Mouse (Mus musculus) heart, embryonic 15.5 days (tissue): ENCODE results near the gene Trim6. TPM values are rescaled to one million over a fixed set of nuclear protein-coding genes. Genes with fewer than 3 reads are reported as not detected.

ENCODE experiments used
- ATAC-seq: fragments of 200-750 bp; cut with Nextera tagmentation; replicated peaks from 2 replicates; pipeline ENCODE4 v1.8.0; 2017; ENCODE audit warnings: low read depth, moderate TSS enrichment; ENCODE audit not compliant: insufficient number of reproducible peaks, insufficient read depth, low FRiP score
- H3K27ac ChIP-seq: fragments of 300-500 bp; sonication (generic); 2 replicates; pipeline ENCODE4 v1.5.1; 2015; ENCODE audit warnings: mild to moderate bottlenecking, inconsistent platforms
- H3K27me3 ChIP-seq: fragments of 300-500 bp; sonication (generic); 2 replicates; pipeline ENCODE4 v1.6.1; 2015; ENCODE audit warnings: inconsistent platforms
- H3K36me3 ChIP-seq: fragments of 300-500 bp; sonication (generic); 2 replicates; pipeline ENCODE4 v1.6.1; 2015; ENCODE audit warnings: mild to moderate bottlenecking, inconsistent platforms
- H3K4me1 ChIP-seq: fragments of 300-500 bp; sonication (generic); replicated peaks from 2 replicates; pipeline ENCODE4 v1.6.1; 2015; ENCODE audit warnings: inconsistent platforms
- H3K4me2 ChIP-seq: fragments of 300-500 bp; sonication (generic); 2 replicates; pipeline ENCODE4 v1.6.1; 2015; ENCODE audit warnings: inconsistent platforms, mild to moderate bottlenecking, moderate library complexity
- H3K4me3 ChIP-seq: fragments of 300-500 bp; sonication (generic); 2 replicates; pipeline ENCODE4 v1.5.1; 2015; ENCODE audit warnings: mild to moderate bottlenecking, inconsistent platforms
- H3K9ac ChIP-seq: fragments of 300-500 bp; sonication (generic); 2 replicates; pipeline ENCODE4 v1.6.1; 2015; ENCODE audit warnings: mild to moderate bottlenecking, inconsistent platforms
- H3K9me3 ChIP-seq: fragments of 300-500 bp; sonication (generic); replicated peaks from 2 replicates; pipeline ENCODE4 v1.6.1; 2016; ENCODE audit warnings: inconsistent platforms
- WGBS: fragments of 180-500 bp; shearing (Covaris S2); methylation state at CpG from one replicate; pipeline ENCODE4 v1.1.7; 2015; ENCODE audit warnings: mixed read lengths; 5-methylcytosine and 5-hydroxymethylcytosine counted together
- polyA plus RNA-seq: library from polyadenylated mRNA; unstranded; fragments of >200 nt; fragmentation: Nextera tagmentation; extraction: Ambion mirVana; gene quantifications from 2 replicates; pipeline ENCODE4 v1.2.1, GENCODE M21; 2015

Trim6 gene
- polyA plus RNA-seq, result 1.7 and 1.9 TPM in 2 replicates

- H3K4me2 ChIP-seq, result peak within 1 kb of the TSS; percentile 80
- peaks cover 11% of the 10 kb centered on the region; the same call in 1 of the 2 replicates for H3K4me1 ChIP-seq
- peak; percentile 87 for ATAC-seq
- no peaks in the 10 kb centered on the region for H3K36me3 ChIP-seq
- H3K27me3 ChIP-seq, result no peaks in the 10 kb centered on the region
- WGBS, result 1% methylated on average over 37 of the region's 37 CpGs
- H3K27ac ChIP-seq, result peak within 1 kb of the TSS; percentile 43
- H3K4me3 ChIP-seq, result peak within 1 kb of the TSS; percentile 59
- H3K9me3 ChIP-seq, result no peaks in the 10 kb centered on the region
- peak within 1 kb of the TSS; percentile 51 for H3K9ac ChIP-seq
Measured at GRCm38 (mm10) chr7:104218701-104219569, at the start of gene Trim6. Trim6 (plus strand) TSS chr7:104218793.

GRCm38 (mm10) chr7:104169634-104170204 is 48.9 kb upstream of the Trim6 start:
- no peak for ATAC-seq
- Histone ChIP-seq H3K27ac (no peak overlapping the region), H3K9ac (no peak overlapping the region), H3K9me3 (no peaks in the 10 kb centered on the region), H3K4me2 (no peak overlapping the region), H3K36me3 (no peaks in the 10 kb centered on the region), H3K27me3 (no peaks in the 10 kb centered on the region), H3K4me1 (no peaks in the 10 kb centered on the region; the same call in 1 of the 2 replicates), H3K4me3 (no peak overlapping the region)
- 59% methylated on average over 6 of the region's 6 CpGs for WGBS

- no peaks in the 10 kb centered on the region for H3K36me3 ChIP-seq
- H3K27ac ChIP-seq, result no peak overlapping the region
- H3K27me3 ChIP-seq, result no peaks in the 10 kb centered on the region
- ATAC-seq, result no peak
- no peaks in the 10 kb centered on the region for H3K4me1 ChIP-seq
- no peak overlapping the region for H3K9ac ChIP-seq
- H3K9me3 ChIP-seq, result no peaks in the 10 kb centered on the region
- WGBS, result 62% methylated on average over 1 of the region's 1 CpGs
- H3K4me2 ChIP-seq, result no peak overlapping the region
- no peak overlapping the region for H3K4me3 ChIP-seq
Measured at GRCm38 (mm10) chr7:104175085-104175484, 43.5 kb upstream of the Trim6 start.

GRCm38 (mm10) chr7:104178422-104179054 is 40.1 kb upstream of the Trim6 start:
- Histone ChIP-seq H3K27ac (no peak overlapping the region), H3K36me3 (no peaks in the 10 kb centered on the region), H3K4me1 (no peaks in the 10 kb centered on the region), H3K4me3 (no peak overlapping the region), H3K9ac (no peak overlapping the region), H3K9me3 (no peaks in the 10 kb centered on the region), H3K27me3 (no peaks in the 10 kb centered on the region), H3K4me2 (no peak overlapping the region)
- no peak for ATAC-seq
- WGBS, result 63% methylated on average over 5 of the region's 5 CpGs

GRCm38 (mm10) chr7:104179074-104179473 is 39.5 kb upstream of the Trim6 start:
- Histone ChIP-seq H3K9me3 (no peaks in the 10 kb centered on the region), H3K27ac (no peak overlapping the region), H3K27me3 (no peaks in the 10 kb centered on the region), H3K4me2 (no peak overlapping the region), H3K4me1 (no peaks in the 10 kb centered on the region), H3K9ac (no peak overlapping the region), H3K4me3 (no peak overlapping the region), H3K36me3 (no peaks in the 10 kb centered on the region)
- WGBS, result 68% methylated on average over 1 of the region's 1 CpGs
- ATAC-seq, result no peak

GRCm38 (mm10) chr7:104183292-104183691 is 35.3 kb upstream of the Trim6 start, which contains the start of gene Olfr648:
Olfr648 (minus strand) TSS chr7:104183392.
- no peaks in the 10 kb centered on the region for H3K27me3 ChIP-seq
- no peak within 1 kb of the TSS for H3K4me3 ChIP-seq
- no peaks in the 10 kb centered on the region for H3K9me3 ChIP-seq
- no peaks in the 10 kb centered on the region for H3K36me3 ChIP-seq
- H3K4me1 ChIP-seq, result no peaks in the 10 kb centered on the region
- 83% methylated on average over 2 of the region's 2 CpGs for WGBS
- no peak within 1 kb of the TSS for H3K4me2 ChIP-seq
- H3K27ac ChIP-seq, result no peak within 1 kb of the TSS
- no peak for ATAC-seq
- no peak within 1 kb of the TSS for H3K9ac ChIP-seq

GRCm38 (mm10) chr7:104191275-104191674 is 27.3 kb upstream of the Trim6 start:
- WGBS, result 44% methylated on average over 9 of the region's 9 CpGs
- no peaks in the 10 kb centered on the region for H3K9me3 ChIP-seq
- H3K27ac ChIP-seq, result no peak overlapping the region
- no peak overlapping the region for H3K4me2 ChIP-seq
- H3K27me3 ChIP-seq, result 0 out of 2 replicates have a peak, but pooled peaks cover 3% of the 10 kb centered on the region
- H3K9ac ChIP-seq, result no peak overlapping the region
- no peaks in the 10 kb centered on the region for H3K36me3 ChIP-seq
- ATAC-seq, result no peak
- H3K4me3 ChIP-seq, result no peak overlapping the region
- no peaks in the 10 kb centered on the region for H3K4me1 ChIP-seq

- WGBS, result 76% methylated on average over 6 of the region's 6 CpGs
Measured at GRCm38 (mm10) chr7:104195885-104196284, 22.7 kb upstream of the Trim6 start, which contains the start of gene Olfr649. Olfr649 (minus strand) TSS chr7:104195985.

GRCm38 (mm10) chr7:104199822-104200221 is 18.8 kb upstream of the Trim6 start:
- no peaks in the 10 kb centered on the region for H3K4me1 ChIP-seq
- no peaks in the 10 kb centered on the region for H3K36me3 ChIP-seq
- H3K4me2 ChIP-seq, result no peak overlapping the region
- no peak for ATAC-seq
- 5% methylated on average over 5 of the region's 5 CpGs for WGBS
- H3K9ac ChIP-seq, result no peak overlapping the region
- H3K9me3 ChIP-seq, result no peaks in the 10 kb centered on the region
- no peak overlapping the region for H3K27ac ChIP-seq
- H3K4me3 ChIP-seq, result no peak overlapping the region
- H3K27me3 ChIP-seq, result 0 out of 2 replicates have a peak, but pooled peaks cover 3% of the 10 kb centered on the region

More at GRCm38 (mm10) chr7:104195885-104196284, 22.7 kb upstream of the Trim6 start, which contains the start of gene Olfr649:
- H3K4me2 ChIP-seq, result no peak within 1 kb of the TSS
- no peaks in the 10 kb centered on the region for H3K36me3 ChIP-seq
- H3K9me3 ChIP-seq, result no peaks in the 10 kb centered on the region
- H3K27ac ChIP-seq, result no peak within 1 kb of the TSS
- 0 out of 2 replicates have a peak, but pooled peaks cover 3% of the 10 kb centered on the region for H3K27me3 ChIP-seq
- ATAC-seq, result no peak
- H3K4me3 ChIP-seq, result no peak within 1 kb of the TSS
- no peaks in the 10 kb centered on the region for H3K4me1 ChIP-seq
- H3K9ac ChIP-seq, result no peak within 1 kb of the TSS

- Histone ChIP-seq H3K27ac (no peak overlapping the region), H3K27me3 (no peaks in the 10 kb centered on the region), H3K4me3 (no peak overlapping the region), H3K4me2 (no peak overlapping the region), H3K36me3 (no peaks in the 10 kb centered on the region), H3K9ac (no peak overlapping the region), H3K4me1 (no peaks in the 10 kb centered on the region), H3K9me3 (no peaks in the 10 kb centered on the region)
- WGBS, result 87% methylated on average over 7 of the region's 7 CpGs
- no peak for ATAC-seq
Measured at GRCm38 (mm10) chr7:104206197-104206596, 12.4 kb upstream of the Trim6 start.

- 47% methylated on average over 1 of the region's 1 CpGs for WGBS
- H3K4me3 ChIP-seq, result no peak overlapping the region
- no peak overlapping the region for H3K27ac ChIP-seq
- H3K27me3 ChIP-seq, result no peaks in the 10 kb centered on the region
- no peaks in the 10 kb centered on the region for H3K36me3 ChIP-seq
- no peak overlapping the region for H3K9ac ChIP-seq
- no peak for ATAC-seq
- no peaks in the 10 kb centered on the region for H3K9me3 ChIP-seq
- peaks cover 11% of the 10 kb centered on the region; the same call in 1 of the 2 replicates for H3K4me1 ChIP-seq
- no peak overlapping the region for H3K4me2 ChIP-seq
Measured at GRCm38 (mm10) chr7:104216011-104216535, 2.5 kb upstream of the Trim6 start.
